10 mouse cellular contexts compared by ENCODE assay signal in the genomic region with DNA sequence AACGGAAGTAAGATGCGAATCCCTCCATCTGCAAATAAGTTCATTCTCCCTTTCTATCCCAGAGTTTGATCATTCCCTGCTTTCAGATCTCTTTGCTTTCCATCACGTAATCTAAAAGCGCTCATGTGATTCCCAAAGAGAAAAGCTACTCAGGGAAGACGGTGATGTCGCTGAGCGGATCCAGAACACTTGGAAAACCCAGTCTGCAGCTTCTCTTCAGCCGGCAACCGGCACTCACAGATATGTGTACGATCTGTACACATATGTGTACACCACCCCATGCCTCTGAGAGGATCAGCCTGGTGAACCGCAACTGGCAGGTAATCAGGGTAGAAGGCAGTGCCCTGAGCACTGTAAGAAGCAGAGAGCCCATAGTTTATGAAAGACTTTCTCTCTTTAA. TPM values are rescaled to one million over a fixed set of nuclear protein-coding genes. Genes with fewer than 3 reads are reported as not detected.
DNase-seq lines count a peak whose midpoint lies in the region; ATAC-seq and TF ChIP-seq lines count a peak whose summit lies in the region.
"Had no signal": no experiment of that assay in that cellular context is flagged by ENCODE, and none has a peak within 500 bp of the region (broad histone marks: within the 10 kb centered on the region; RNA-seq: fewer than 3 reads in every experiment).

No protein-coding gene starts in this region.

- no peaks in the 10 kb centered on the region for H3K36me3 ChIP-seq in forebrain, embryonic 12.5 days (replicated peaks)
- H3K36me3 ChIP-seq in forebrain, postnatal 0 days (ENCODE audit: insufficient read depth), result no peaks in the 10 kb centered on the region
- peaks cover 48% of the 10 kb centered on the region for H3K36me3 ChIP-seq in megakaryocyte, embryonic 14.5 days (replicated peaks; ENCODE audit: low read length)
- no peaks in the 10 kb centered on the region; the same call in 1 of the 2 replicates for H3K36me3 ChIP-seq in limb, embryonic 12.5 days
- H3K36me3 ChIP-seq in stomach, embryonic 15.5 days, result no peaks in the 10 kb centered on the region

- DNase-seq in forebrain, postnatal 0 days, result no peak
- DNase-seq in ovary, postnatal 36 days (ENCODE audit: low spot score), result no peak
- no peak for DNase-seq in urinary bladder, postnatal 10 days (ENCODE audit: low spot score)
- DNase-seq: B cell, adult 2 months had no signal

- no peaks in the 10 kb centered on the region for H3K9me3 ChIP-seq in forebrain, embryonic 12.5 days
- no peaks in the 10 kb centered on the region for H3K9me3 ChIP-seq in forebrain, postnatal 0 days (ENCODE audit: low read length)
- H3K9me3 ChIP-seq in megakaryocyte, embryonic 14.5 days, result no peaks in the 10 kb centered on the region
- no peaks in the 10 kb centered on the region for H3K9me3 ChIP-seq in limb, embryonic 12.5 days
- H3K9me3 ChIP-seq in stomach, embryonic 15.5 days, result no peaks in the 10 kb centered on the region

- H3K9ac ChIP-seq in forebrain, embryonic 12.5 days, result peak overlapping the region; percentile 90; the same call in 1 of the 2 replicates
- H3K9ac ChIP-seq in forebrain, postnatal 0 days, result no peak overlapping the region
- peak overlapping the region; percentile 98 for H3K9ac ChIP-seq in limb, embryonic 12.5 days (replicated peaks)
- no peak overlapping the region for H3K9ac ChIP-seq in stomach, embryonic 15.5 days

- no peak overlapping the region for H3K4me3 ChIP-seq in forebrain, embryonic 12.5 days (replicated peaks)
- H3K4me3 ChIP-seq in forebrain, postnatal 0 days (ENCODE audit: low read depth, low read length), result no peak overlapping the region
- H3K4me3 ChIP-seq in megakaryocyte, embryonic 14.5 days (replicated peaks), result peak overlapping the region; percentile 93
- peak overlapping the region; percentile 94 for H3K4me3 ChIP-seq in limb, embryonic 12.5 days (replicated peaks)
- H3K4me3 ChIP-seq in stomach, embryonic 15.5 days (replicated peaks), result peak overlapping the region; percentile 87; the same call in 1 of the 2 replicates

- H3K4me1 ChIP-seq in forebrain, embryonic 12.5 days, result peaks cover 22% of the 10 kb centered on the region
- 0 out of 2 replicates have a peak, but pooled peaks cover 7% of the 10 kb centered on the region for H3K4me1 ChIP-seq in forebrain, postnatal 0 days (ENCODE audit: insufficient read depth)
- peaks cover 87% of the 10 kb centered on the region for H3K4me1 ChIP-seq in megakaryocyte, embryonic 14.5 days
- H3K4me1 ChIP-seq in limb, embryonic 12.5 days (replicated peaks), result peaks cover 39% of the 10 kb centered on the region
- H3K4me1 ChIP-seq in stomach, embryonic 15.5 days, result peaks cover 14% of the 10 kb centered on the region; the same call in 1 of the 2 replicates

- peak overlapping the region; percentile 88 for H3K4me2 ChIP-seq in forebrain, embryonic 12.5 days
- no peak overlapping the region for H3K4me2 ChIP-seq in forebrain, postnatal 0 days (ENCODE audit: low read depth)
- H3K4me2 ChIP-seq in limb, embryonic 12.5 days, result peak overlapping the region; percentile 74
- H3K4me2 ChIP-seq in stomach, embryonic 15.5 days, result peak overlapping the region; percentile 94

- WGBS in forebrain, embryonic 12.5 days, result 86% methylated on average over 11 of the region's 11 CpGs
- 80% methylated on average over 11 of the region's 11 CpGs for WGBS in forebrain, postnatal 0 days
- 78% methylated on average over 11 of the region's 11 CpGs for WGBS in limb, embryonic 12.5 days
- 69% methylated on average over 11 of the region's 11 CpGs for whole genome bisulfite sequencing in stomach, embryonic 15.5 days

- no peaks in the 10 kb centered on the region for H3K27me3 ChIP-seq in forebrain, embryonic 12.5 days
- H3K27me3 ChIP-seq in forebrain, postnatal 0 days (ENCODE audit: insufficient read depth, low read length), result peaks cover 9% of the 10 kb centered on the region
- no peaks in the 10 kb centered on the region for H3K27me3 ChIP-seq in megakaryocyte, embryonic 14.5 days (replicated peaks)
- H3K27me3 ChIP-seq in limb, embryonic 12.5 days, result no peaks in the 10 kb centered on the region
- no peaks in the 10 kb centered on the region for H3K27me3 ChIP-seq in stomach, embryonic 15.5 days (replicated peaks)

- ATAC-seq in forebrain, embryonic 12.5 days (ENCODE audit: low FRiP score), result no peak
- no peak for ATAC-seq in forebrain, postnatal 0 days
- ATAC-seq in megakaryocyte, adult 5-6 weeks (ENCODE audit: poor library complexity, severe bottlenecking), result no peak
- no peak for ATAC-seq in limb, embryonic 12.5 days (ENCODE audit: insufficient number of reproducible peaks, insufficient read depth, low FRiP score, low TSS enrichment, low read depth)
- no peak for ATAC-seq in stomach, embryonic 15.5 days (ENCODE audit: insufficient read depth, low FRiP score, low read depth)

- H3K27ac ChIP-seq in forebrain, embryonic 12.5 days, result no peak overlapping the region
- H3K27ac ChIP-seq in forebrain, postnatal 0 days (ENCODE audit: low read depth, low read length), result no peak overlapping the region
- 0 out of 2 replicates have a peak overlapping the region, but pooled peaks have one; percentile 23 for H3K27ac ChIP-seq in limb, embryonic 12.5 days
- H3K27ac ChIP-seq in stomach, embryonic 15.5 days, result no peak overlapping the region

- TF ChIP-seq CTCF in forebrain, postnatal 0 days (IDR thresholded peaks at IDR 0.05; ENCODE audit: low read depth), result no peak

RNA-seq across cellular contexts. Expression of gene Wipf1, which starts 1.6 kb away (rescaled TPM):
- 4.3 and 5.5 TPM in 2 replicates for polyA plus RNA-seq in forebrain, embryonic 12.5 days (2016; fragmentation: Nextera tagmentation; extraction: Ambion mirVana)
- 1.8 and 2.4 TPM in 2 replicates for total RNA-seq in forebrain, postnatal 0 days (2014; rRNA removed)
- polyA plus RNA-seq in forebrain, postnatal 0 days (2015; fragmentation: Nextera tagmentation; extraction: Ambion mirVana), result 2.0 and 2.1 TPM in 2 replicates
- polyA plus RNA-seq in megakaryocyte, embryonic 14.5 days (2012; ENCODE audit: insufficient read depth, low replicate concordance), result 310 and 704 TPM in 2 replicates
- 123 and 139 TPM in 2 replicates for total RNA-seq in megakaryocyte, adult 5-6 weeks (2015)
- 37.4 and 55.2 TPM in 2 replicates for total RNA-seq in megakaryocyte, adult 5-6 weeks (2017)
- 16.1 and 17.7 TPM in 2 replicates for polyA plus RNA-seq in limb, embryonic 12.5 days (2016; fragmentation: Nextera tagmentation; extraction: Ambion mirVana)
- 6.9 and 7.6 TPM in 2 replicates for polyA plus RNA-seq in stomach, embryonic 15.5 days (2015; fragmentation: Nextera tagmentation; extraction: Ambion mirVana)

RNA-seq across cellular contexts. Expression of gene Chrna1, which starts 52.2 kb away (rescaled TPM):
- 0.10 and 0.15 TPM in 2 replicates for polyA plus RNA-seq in forebrain, embryonic 12.5 days (2016; fragmentation: Nextera tagmentation; extraction: Ambion mirVana)
- total RNA-seq in forebrain, postnatal 0 days (2014; rRNA removed), result 0.05 TPM in 1 of 2 replicates, not detected in the other
- 0.08 and 0.17 TPM in 2 replicates for polyA plus RNA-seq in forebrain, postnatal 0 days (2015; fragmentation: Nextera tagmentation; extraction: Ambion mirVana)
- polyA plus RNA-seq in megakaryocyte, embryonic 14.5 days (2012; ENCODE audit: insufficient read depth, low replicate concordance), result not detected in 2 replicates
- total RNA-seq in megakaryocyte, adult 5-6 weeks (2015), result 0.09 TPM in 1 of 2 replicates, not detected in the other
- not detected in 2 replicates for total RNA-seq in megakaryocyte, adult 5-6 weeks (2017)
- polyA plus RNA-seq in limb, embryonic 12.5 days (2016; fragmentation: Nextera tagmentation; extraction: Ambion mirVana), result 7.9 and 8.6 TPM in 2 replicates
- 0.26 and 0.36 TPM in 2 replicates for polyA plus RNA-seq in stomach, embryonic 15.5 days (2015; fragmentation: Nextera tagmentation; extraction: Ambion mirVana)
- total RNA-seq: common myeloid progenitor, adult 5-6 weeks had no signal

Comparison
In these comparisons a context has a peak if more than half of its experiments do, and no peak if none do; other contexts are left out.
1. H3K9ac ChIP-seq: peak in forebrain, embryonic 12.5 days (single experiment) and limb, embryonic 12.5 days (single experiment); none in forebrain, postnatal 0 days (single experiment) and stomach, embryonic 15.5 days (single experiment).
2. H3K4me3 ChIP-seq: peak in megakaryocyte, embryonic 14.5 days (single experiment), limb, embryonic 12.5 days (single experiment) and stomach, embryonic 15.5 days (single experiment); none in forebrain, embryonic 12.5 days (single experiment) and forebrain, postnatal 0 days (single experiment).
3. RNA of gene Wipf1, which starts 1.6 kb away (polyA plus RNA-seq): 310 to 704 TPM in megakaryocyte, embryonic 14.5 days; 16.1 to 17.7 TPM in limb, embryonic 12.5 days, 6.9 to 7.6 TPM in stomach, embryonic 15.5 days, 4.3 to 5.5 TPM in forebrain, embryonic 12.5 days and 2.0 to 2.1 TPM in forebrain, postnatal 0 days; every median in the first group is over 10 times any median in the second.